Mouse (Mus musculus) pancreas, adult 10 weeks (tissue): ENCODE results near the gene Fbxo24. TPM values are rescaled to one million over a fixed set of nuclear protein-coding genes. Genes with fewer than 3 reads are reported as not detected.

ENCODE experiments used
- polyA plus RNA-seq: library from polyadenylated mRNA; stranded (reverse); fragments of 350-450 nt; fragmentation: Illumina TruSeq; extraction: RNeasy Lipid Tissue Mini Kit (QIAGEN cat#74804); gene quantifications from one replicate; pipeline ENCODE4 v1.2.3, GENCODE M21; 2015; ENCODE audit warnings: low read depth, low replicate concordance; ENCODE audit not compliant: insufficient read depth

Fbxo24 gene
- polyA plus RNA-seq, result not detected

GRCm38 (mm10) chr5:137628498-137629305 is at the start of gene Fbxo24, which contains the start of the genes Lrch4 and Gm20605:
Gene Fbxo24 (minus strand): TSS chr5:137629002.
Gene Lrch4 (plus strand): TSS chr5:137629121.
Gene Gm20605 (plus strand): TSS chr5:137629175.

GRCm38 (mm10) chr5:137645652-137646091 is 16.9 kb upstream of the Fbxo24 start, which contains the start of gene Irs3:
Gene Irs3 (minus strand): TSS chr5:137645714.

DNA sequence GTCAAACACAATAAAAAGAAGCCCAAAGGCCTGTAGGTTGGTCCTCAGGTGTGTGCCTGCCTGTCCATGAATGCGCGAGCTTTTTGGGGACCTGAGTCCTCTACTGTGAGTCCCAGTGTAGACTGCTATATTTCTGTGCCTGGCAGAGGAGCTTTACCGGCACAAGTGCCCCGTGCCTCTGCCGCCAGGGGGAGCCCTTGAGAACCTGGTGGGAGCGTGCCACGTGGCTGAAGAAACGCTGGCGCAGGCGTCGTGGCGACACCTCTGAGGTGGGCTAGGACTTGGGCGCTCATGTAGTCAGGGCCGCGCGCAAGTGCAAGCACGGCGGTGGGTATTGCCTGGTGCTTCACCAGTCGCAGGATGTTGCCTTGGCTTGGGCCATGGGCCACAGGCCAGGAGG is 12.3 kb upstream of the Fbxo24 start, which contains the start of gene Sap25:
Gene Sap25, plus strand, starts transcription at position 281 of the 400 bp plus-strand sequence.

GRCm38 (mm10) chr5:137613550-137613949 is 15.3 kb downstream of the Fbxo24 start, which contains the start of gene Pcolce:
Gene Pcolce (minus strand): TSS chr5:137613784.

GRCm38 (mm10) chr5:137600619-137601364 is 28.0 kb downstream of the Fbxo24 start, which contains the start of gene Mospd3:
Gene Mospd3 (minus strand): TSS chr5:137601058.

GRCm38 (mm10) chr5:137569665-137570064 is 59.1 kb downstream of the Fbxo24 start, which contains the start of gene Tfr2:
Gene Tfr2 (plus strand): TSS chr5:137569840.

Other genes with a start within 250 kb of the Fbxo24 start
- gene Zan, start 151.9 kb downstream of the Fbxo24 start, polyA plus RNA-seq, result 0.06 TPM
- gene Pop7, start 126.5 kb downstream of the Fbxo24 start, polyA plus RNA-seq, result 3.0 TPM
- 8.7 TPM for gene Gigyf1, start 110.5 kb downstream of the Fbxo24 start, polyA plus RNA-seq
- gene Epo, start 95.8 kb downstream of the Fbxo24 start, polyA plus RNA-seq, result not detected
- 138 TPM for gene Gnb2, start 95.5 kb downstream of the Fbxo24 start, polyA plus RNA-seq
- gene Actl6b, start 75.5 kb downstream of the Fbxo24 start, polyA plus RNA-seq, result 3.0 TPM
- not detected for gene Tfr2, start 59.2 kb downstream of the Fbxo24 start, polyA plus RNA-seq
- 12.9 TPM for gene Mospd3, start 27.9 kb downstream of the Fbxo24 start, polyA plus RNA-seq
- gene Pcolce, start 15.2 kb downstream of the Fbxo24 start, polyA plus RNA-seq, result 52.4 TPM
- 5.2 TPM for gene Lrch4, start 119 bp upstream of the Fbxo24 start, polyA plus RNA-seq
- gene Gm20605, start 173 bp upstream of the Fbxo24 start, polyA plus RNA-seq, result 8.8 TPM
- 41.3 TPM for gene Sap25, start 12.3 kb upstream of the Fbxo24 start, polyA plus RNA-seq
- 0.57 TPM for gene Irs3, start 16.7 kb upstream of the Fbxo24 start, polyA plus RNA-seq
- 3.9 TPM for gene Agfg2, start 55.7 kb upstream of the Fbxo24 start, polyA plus RNA-seq
- 1.2 TPM for gene Nyap1, start 112.6 kb upstream of the Fbxo24 start, polyA plus RNA-seq
- gene Tsc22d4, start 116.7 kb upstream of the Fbxo24 start, polyA plus RNA-seq, result 16.1 TPM
- 6.1 TPM for gene Ppp1r35, start 149.8 kb upstream of the Fbxo24 start, polyA plus RNA-seq
- 15.2 TPM for gene Mepce, start 158.7 kb upstream of the Fbxo24 start, polyA plus RNA-seq
- gene Zcwpw1, start 158.8 kb upstream of the Fbxo24 start, polyA plus RNA-seq, result 1.2 TPM
- gene Pilra, start 207.3 kb upstream of the Fbxo24 start, polyA plus RNA-seq, result 2.6 TPM
- not detected for gene Pilrb1, start 229.1 kb upstream of the Fbxo24 start, polyA plus RNA-seq
- not detected for gene Pilrb2, start 242.8 kb upstream of the Fbxo24 start, polyA plus RNA-seq